Mouse (Mus musculus): ENCODE data around the gene 2200002D01Rik. TPM values are rescaled to one million over a fixed set of nuclear protein-coding genes. Genes with fewer than 3 reads are reported as not detected.

2200002D01Rik gene
- polyA plus RNA-seq, 1 experiment = 0.40 TPM

GRCm38 (mm10) chr7:29247706-29248105 lies 560 bp downstream of the 2200002D01Rik start:
- TF ChIP-seq CTCF (IDR thresholded peaks at IDR 0.05; ENCODE audit: borderline replicate concordance, extremely low read depth, insufficient read depth, insufficient read length) = no peak
- no peak for TF ChIP-seq POLR2A (IDR thresholded peaks at IDR 0.05; ENCODE audit: borderline replicate concordance, extremely low read depth, insufficient read depth, insufficient read length, poor library complexity, severe bottlenecking)
- DNase-seq (ENCODE audit: low read depth) = no peak

- peak; percentile 66 for DNase-seq (ENCODE audit: low read depth)
- TF ChIP-seq POLR2A (IDR thresholded peaks at IDR 0.05; ENCODE audit: borderline replicate concordance, extremely low read depth, insufficient read depth, insufficient read length, poor library complexity, severe bottlenecking) (no peak), CTCF (IDR thresholded peaks at IDR 0.05; ENCODE audit: borderline replicate concordance, extremely low read depth, insufficient read depth, insufficient read length) (peak; percentile 93)
These were observed 959 bp downstream of the 2200002D01Rik start for GRCm38 (mm10) chr7:29247314-29247700.

- TF ChIP-seq CTCF (IDR thresholded peaks at IDR 0.05; ENCODE audit: borderline replicate concordance, extremely low read depth, insufficient read depth, insufficient read length) (no peak), POLR2A (IDR thresholded peaks at IDR 0.05; ENCODE audit: borderline replicate concordance, extremely low read depth, insufficient read depth, insufficient read length, poor library complexity, severe bottlenecking) (no peak)
- DNase-seq (ENCODE audit: low read depth) = no peak
These were observed 1.5 kb downstream of the 2200002D01Rik start for GRCm38 (mm10) chr7:29246619-29247313.

GRCm38 (mm10) chr7:29246015-29246414 lies 2.3 kb downstream of the 2200002D01Rik start:
- TF ChIP-seq CTCF (IDR thresholded peaks at IDR 0.05; ENCODE audit: borderline replicate concordance, extremely low read depth, insufficient read depth, insufficient read length) (no peak), POLR2A (IDR thresholded peaks at IDR 0.05; ENCODE audit: borderline replicate concordance, extremely low read depth, insufficient read depth, insufficient read length, poor library complexity, severe bottlenecking) (no peak)
- no peak for DNase-seq (ENCODE audit: low read depth)

GRCm38 (mm10) chr7:29244732-29245416 lies 3.4 kb downstream of the 2200002D01Rik start:
- no peak for DNase-seq (ENCODE audit: low read depth)
- TF ChIP-seq POLR2A (IDR thresholded peaks at IDR 0.05; ENCODE audit: borderline replicate concordance, extremely low read depth, insufficient read depth, insufficient read length, poor library complexity, severe bottlenecking) = no peak
- TF ChIP-seq CTCF (IDR thresholded peaks at IDR 0.05; ENCODE audit: borderline replicate concordance, extremely low read depth, insufficient read depth, insufficient read length) = peak; percentile 53

- TF ChIP-seq POLR2A (IDR thresholded peaks at IDR 0.05; ENCODE audit: borderline replicate concordance, extremely low read depth, insufficient read depth, insufficient read length, poor library complexity, severe bottlenecking) = peak; percentile 48; the same call in 1 of the 2 replicates
- TF ChIP-seq CTCF (IDR thresholded peaks at IDR 0.05; ENCODE audit: borderline replicate concordance, extremely low read depth, insufficient read depth, insufficient read length) = no peak
- peak; percentile 100 for DNase-seq (ENCODE audit: low read depth)
These were observed 10.0 kb downstream of the 2200002D01Rik start, which contains the start of gene Yif1b for GRCm38 (mm10) chr7:29238019-29238967. Gene Yif1b, plus strand, starts transcription at chr7:29238329.

- DNase-seq (ENCODE audit: low read depth) = peak; percentile 29
These were observed 10.7 kb downstream of the 2200002D01Rik start for GRCm38 (mm10) chr7:29237596-29237995.

- no peak for DNase-seq (ENCODE audit: low read depth)
These were observed 11.7 kb downstream of the 2200002D01Rik start for GRCm38 (mm10) chr7:29236593-29236992.

GRCm38 (mm10) chr7:29234661-29235060 lies 13.6 kb downstream of the 2200002D01Rik start:
- TF ChIP-seq POLR2A (IDR thresholded peaks at IDR 0.05; ENCODE audit: borderline replicate concordance, extremely low read depth, insufficient read depth, insufficient read length, poor library complexity, severe bottlenecking) = no peak
- peak; percentile 21; the same call in 1 of the 2 replicates for TF ChIP-seq CTCF (IDR thresholded peaks at IDR 0.05; ENCODE audit: borderline replicate concordance, extremely low read depth, insufficient read depth, insufficient read length)
- no peak for DNase-seq (ENCODE audit: low read depth)

More at GRCm38 (mm10) chr7:29236593-29236992, 11.7 kb downstream of the 2200002D01Rik start:
- no peak for TF ChIP-seq POLR2A (IDR thresholded peaks at IDR 0.05; ENCODE audit: borderline replicate concordance, extremely low read depth, insufficient read depth, insufficient read length, poor library complexity, severe bottlenecking)
- no peak for TF ChIP-seq CTCF (IDR thresholded peaks at IDR 0.05; ENCODE audit: borderline replicate concordance, extremely low read depth, insufficient read depth, insufficient read length)

GRCm38 (mm10) chr7:29233745-29234144 lies 14.5 kb downstream of the 2200002D01Rik start:
- DNase-seq (ENCODE audit: low read depth) = no peak
- TF ChIP-seq POLR2A (IDR thresholded peaks at IDR 0.05; ENCODE audit: borderline replicate concordance, extremely low read depth, insufficient read depth, insufficient read length, poor library complexity, severe bottlenecking) (no peak), CTCF (IDR thresholded peaks at IDR 0.05; ENCODE audit: borderline replicate concordance, extremely low read depth, insufficient read depth, insufficient read length) (no peak)

All from brain, embryonic 14.5 days (tissue).